Mouse (Mus musculus) megakaryocyte, adult 5-6 weeks (primary cell): ENCODE measurements around the gene Snrpe. TPM values are rescaled to one million over a fixed set of nuclear protein-coding genes. Genes with fewer than 3 reads are reported as not detected.

Experiments
- total RNA-seq, 2 experiments: library from RNA; stranded (forward) in 1 of 2; stranded (reverse) in 1 of 2; fragments of 153-499, 151-499 nt in 1 of 2; fragments of 221-1000, 200-1000 nt in 1 of 2; gene quantifications; 2 replicates each; pipeline versions ENCODE4 v1.2.3 to v1.2.4; 2015 to 2017

Snrpe gene
- total RNA-seq, 2 experiments from 2014 or later, result 311 to 331 TPM

Other genes starting within 250 kb of the Snrpe start
- not detected in 2 replicates for gene Etnk2, start 246.7 kb downstream of the Snrpe start, total RNA-seq (2015)
- not detected in 2 replicates for gene Etnk2, start 246.7 kb downstream of the Snrpe start, total RNA-seq (2017)
- gene Sox13, start 185.9 kb downstream of the Snrpe start, total RNA-seq (2015), result 0.76 and 1.3 TPM in 2 replicates
- 0.24 and 0.70 TPM in 2 replicates for gene Sox13, start 185.9 kb downstream of the Snrpe start, total RNA-seq (2017)
- gene Zbed6, start 50.6 kb upstream of the Snrpe start, total RNA-seq (2015), result 10.4 and 16.9 TPM in 2 replicates
- 13.1 and 20.0 TPM in 2 replicates for gene Zbed6, start 50.6 kb upstream of the Snrpe start, total RNA-seq (2017)
- 14.4 and 19.1 TPM in 2 replicates for gene Gm38394, start 51.0 kb upstream of the Snrpe start, total RNA-seq (2015)
- 5.9 and 8.7 TPM in 2 replicates for gene Gm38394, start 51.0 kb upstream of the Snrpe start, total RNA-seq (2017)
- 0.96 and 1.0 TPM in 2 replicates for gene Lax1, start 79.8 kb upstream of the Snrpe start, total RNA-seq (2015)
- 1.8 and 3.0 TPM in 2 replicates for gene Lax1, start 79.8 kb upstream of the Snrpe start, total RNA-seq (2017)
- 18.2 and 21.1 TPM in 2 replicates for gene Atp2b4, start 190.8 kb upstream of the Snrpe start, total RNA-seq (2015)
- 17.6 and 20.3 TPM in 2 replicates for gene Atp2b4, start 190.8 kb upstream of the Snrpe start, total RNA-seq (2017)